Mouse (Mus musculus) midbrain, embryonic 12.5 days (tissue): ENCODE data around the gene Cd300lg. TPM values are rescaled to one million over a fixed set of nuclear protein-coding genes. Genes with fewer than 3 reads are reported as not detected.

Experiments
- ATAC-seq: fragments of 200-750 bp; cut with Nextera tagmentation; 2 replicates; pipeline ENCODE4 v1.8.0; 2017; ENCODE audit warnings: low read depth, moderate TSS enrichment, moderate library complexity; ENCODE audit not compliant: low FRiP score
- H3K27ac ChIP-seq: fragments of 300-500 bp; sonication (generic); replicated peaks from 2 replicates; pipeline ENCODE4 v1.5.1; 2016; ENCODE audit warnings: mild to moderate bottlenecking
- H3K27me3 ChIP-seq: fragments of 300-500 bp; sonication (generic); 2 replicates; pipeline ENCODE4 v1.6.1; 2016; ENCODE audit warnings: mild to moderate bottlenecking
- H3K36me3 ChIP-seq: fragments of 300-500 bp; sonication (generic); 2 replicates; pipeline ENCODE4 v1.6.1; 2016
- H3K4me1 ChIP-seq: fragments of 300-500 bp; sonication (generic); 2 replicates; pipeline ENCODE4 v1.6.1; 2016
- H3K4me2 ChIP-seq: fragments of 300-500 bp; sonication (generic); replicated peaks from 2 replicates; pipeline ENCODE4 v1.6.1; 2016; ENCODE audit warnings: mild to moderate bottlenecking, moderate library complexity
- H3K4me3 ChIP-seq: fragments of 300-500 bp; sonication (generic); 2 replicates; pipeline ENCODE4 v1.5.1; 2016; ENCODE audit warnings: mild to moderate bottlenecking
- H3K9ac ChIP-seq: fragments of 300-500 bp; sonication (generic); replicated peaks from 2 replicates; pipeline ENCODE4 v1.6.1; 2016; ENCODE audit warnings: mild to moderate bottlenecking, moderate library complexity
- H3K9me3 ChIP-seq: fragments of 300-500 bp; sonication (generic); 2 replicates; pipeline ENCODE4 v1.6.1; 2016; ENCODE audit warnings: mild to moderate bottlenecking
- WGBS: fragments of 180-500 bp; shearing (Covaris S2); methylation state at CpG from one replicate; pipeline ENCODE4 v1.1.7; 2016; 5-methylcytosine and 5-hydroxymethylcytosine counted together
- polyA plus RNA-seq: library from polyadenylated mRNA; unstranded; fragments of >200 nt; fragmentation: Nextera tagmentation; extraction: Ambion mirVana; gene quantifications from 2 replicates; pipeline ENCODE4 v1.2.1, GENCODE M21; 2016

The Cd300lg gene
- polyA plus RNA-seq, 1 experiment from 2014 or later, result 0.19 TPM

DNA sequence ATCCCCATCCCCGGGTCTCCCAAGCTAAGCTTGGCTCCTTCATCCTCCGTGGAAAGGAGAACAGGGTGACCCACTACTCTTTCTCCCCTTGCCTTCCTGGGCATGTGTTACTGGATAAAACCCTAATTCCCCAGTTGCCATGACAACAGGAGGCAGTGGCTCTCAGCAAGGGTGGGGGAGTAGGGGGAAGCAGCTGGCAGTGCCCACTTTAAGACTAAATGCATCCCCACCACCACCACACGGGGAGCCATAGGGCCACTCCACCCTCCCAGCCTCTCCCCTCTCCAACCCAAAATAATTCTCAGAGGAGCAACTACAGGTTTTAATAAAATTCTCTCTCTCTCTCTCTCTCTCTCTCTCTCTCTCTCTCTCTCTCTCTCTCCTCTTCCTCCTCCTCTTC is 45.0 kb downstream of the Cd300lg start:
- Histone ChIP-seq H3K4me1 (peaks cover 58% of the 10 kb centered on the region), H3K27me3 (peaks cover 3% of the 10 kb centered on the region; the same call in 1 of the 2 replicates), H3K9ac (peak overlapping the region; percentile 79), H3K36me3 (peaks cover 7% of the 10 kb centered on the region; the same call in 1 of the 2 replicates), H3K4me3 (peak overlapping the region; percentile 63), H3K4me2 (peak overlapping the region; percentile 83), H3K27ac (peak overlapping the region; percentile 96), H3K9me3 (no peaks in the 10 kb centered on the region)
- ATAC-seq, result no peak
- 10% methylated on average over 3 of the region's 3 CpGs for WGBS

- Histone ChIP-seq H3K4me2 (peak overlapping the region; percentile 83), H3K4me3 (peak overlapping the region; percentile 63), H3K27ac (peak overlapping the region; percentile 96), H3K9me3 (no peaks in the 10 kb centered on the region), H3K27me3 (peaks cover 7% of the 10 kb centered on the region; the same call in 1 of the 2 replicates), H3K36me3 (peaks cover 7% of the 10 kb centered on the region; the same call in 1 of the 2 replicates), H3K9ac (peak overlapping the region; percentile 79), H3K4me1 (peaks cover 49% of the 10 kb centered on the region)
- ATAC-seq, result peak; percentile 78
- WGBS, result under 1% methylated on average over 39 of the region's 39 CpGs
These were observed 45.9 kb downstream of the Cd300lg start for GRCm38 (mm10) chr11:102087081-102087751.

GRCm38 (mm10) chr11:102087931-102088898 is 46.9 kb downstream of the Cd300lg start, which contains the start of gene Mpp2:
Mpp2 (minus strand) TSS chr11:102088515.
- H3K27ac ChIP-seq, result peak within 1 kb of the TSS; percentile 96
- H3K4me1 ChIP-seq, result peaks cover 39% of the 10 kb centered on the region
- peak; percentile 61 for ATAC-seq
- H3K9me3 ChIP-seq, result no peaks in the 10 kb centered on the region
- H3K27me3 ChIP-seq, result peaks cover 7% of the 10 kb centered on the region; the same call in 1 of the 2 replicates
- peak within 1 kb of the TSS; percentile 63 for H3K4me3 ChIP-seq
- H3K4me2 ChIP-seq, result peak within 1 kb of the TSS; percentile 83
- peak within 1 kb of the TSS; percentile 79 for H3K9ac ChIP-seq
- peaks cover 7% of the 10 kb centered on the region; the same call in 1 of the 2 replicates for H3K36me3 ChIP-seq
- WGBS, result under 1% methylated on average over 48 of the region's 49 CpGs

GRCm38 (mm10) chr11:102089088-102089808 is 47.9 kb downstream of the Cd300lg start:
- 1% methylated on average over 20 of the region's 20 CpGs for WGBS
- peak overlapping the region; percentile 96 for H3K27ac ChIP-seq
- peaks cover 7% of the 10 kb centered on the region; the same call in 1 of the 2 replicates for H3K27me3 ChIP-seq
- peak; percentile 35 for ATAC-seq
- peaks cover 5% of the 10 kb centered on the region; the same call in 1 of the 2 replicates for H3K36me3 ChIP-seq
- H3K4me2 ChIP-seq, result peak overlapping the region; percentile 83
- no peaks in the 10 kb centered on the region for H3K9me3 ChIP-seq
- peaks cover 36% of the 10 kb centered on the region for H3K4me1 ChIP-seq
- peak overlapping the region; percentile 63 for H3K4me3 ChIP-seq
- peak overlapping the region; percentile 79 for H3K9ac ChIP-seq

DNA sequence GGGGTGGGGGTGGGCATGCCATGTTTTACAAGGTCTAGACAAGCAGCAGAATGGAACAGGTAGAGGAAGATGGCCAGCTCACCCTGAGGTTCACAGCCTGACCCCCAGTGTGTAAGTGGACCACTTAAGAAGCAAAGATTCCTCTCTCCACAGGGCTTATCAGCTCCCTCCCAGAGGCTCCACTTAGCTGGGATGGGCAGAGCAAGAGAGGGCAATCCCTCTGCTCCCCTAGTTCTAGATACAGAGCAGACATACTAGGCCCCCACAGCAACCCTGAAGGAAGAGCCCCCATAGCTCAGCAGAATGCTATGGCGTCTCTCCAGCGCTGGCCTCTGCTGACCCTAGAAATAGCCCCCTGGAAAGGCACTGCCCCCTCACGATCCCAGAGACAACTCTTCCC is 54.4 kb downstream of the Cd300lg start:
- no peaks in the 10 kb centered on the region for H3K36me3 ChIP-seq
- no peak overlapping the region for H3K4me3 ChIP-seq
- H3K27ac ChIP-seq, result no peak overlapping the region
- no peak for ATAC-seq
- no peak overlapping the region for H3K4me2 ChIP-seq
- 74% methylated on average over 3 of the region's 3 CpGs for WGBS
- peaks cover 24% of the 10 kb centered on the region for H3K27me3 ChIP-seq
- no peak overlapping the region for H3K9ac ChIP-seq
- no peaks in the 10 kb centered on the region for H3K9me3 ChIP-seq
- peaks cover 13% of the 10 kb centered on the region for H3K4me1 ChIP-seq

DNA sequence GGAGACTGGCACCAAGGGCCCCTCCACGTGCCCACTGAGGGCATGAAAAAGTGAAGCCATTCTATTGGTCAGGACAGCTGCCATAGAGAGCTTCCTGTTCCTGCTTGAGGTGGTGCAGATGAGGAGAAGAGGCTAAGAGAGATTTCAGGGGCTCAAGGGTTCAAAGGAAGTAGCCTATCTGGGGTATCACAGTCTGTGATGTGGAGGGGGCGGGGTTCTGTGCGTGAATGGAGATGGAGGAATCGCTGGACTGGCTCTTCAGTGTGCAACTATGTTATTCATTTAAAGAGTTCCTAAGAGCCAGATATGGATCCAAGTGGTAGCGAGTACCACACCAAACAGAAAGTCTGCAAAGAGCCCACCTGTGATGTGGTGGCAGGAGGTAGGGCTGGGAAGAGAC is 55.1 kb downstream of the Cd300lg start:
- Histone ChIP-seq H3K9ac (no peak overlapping the region), H3K9me3 (no peaks in the 10 kb centered on the region), H3K27me3 (peaks cover 32% of the 10 kb centered on the region), H3K27ac (no peak overlapping the region), H3K4me2 (peak overlapping the region; percentile 51), H3K4me1 (peaks cover 13% of the 10 kb centered on the region), H3K4me3 (peak overlapping the region; percentile 19; the same call in 1 of the 2 replicates), H3K36me3 (no peaks in the 10 kb centered on the region)
- no peak for ATAC-seq
- 73% methylated on average over 5 of the region's 5 CpGs for WGBS

GRCm38 (mm10) chr11:102096887-102097391 is 55.6 kb downstream of the Cd300lg start:
- Histone ChIP-seq H3K4me2 (peak overlapping the region; percentile 51), H3K4me1 (peaks cover 13% of the 10 kb centered on the region), H3K4me3 (peak overlapping the region; percentile 19; the same call in 1 of the 2 replicates), H3K27ac (no peak overlapping the region), H3K9ac (no peak overlapping the region), H3K36me3 (no peaks in the 10 kb centered on the region), H3K27me3 (peaks cover 32% of the 10 kb centered on the region), H3K9me3 (no peaks in the 10 kb centered on the region)
- WGBS, result 10% methylated on average over 18 of the region's 18 CpGs
- peak; percentile 91 for ATAC-seq

DNA sequence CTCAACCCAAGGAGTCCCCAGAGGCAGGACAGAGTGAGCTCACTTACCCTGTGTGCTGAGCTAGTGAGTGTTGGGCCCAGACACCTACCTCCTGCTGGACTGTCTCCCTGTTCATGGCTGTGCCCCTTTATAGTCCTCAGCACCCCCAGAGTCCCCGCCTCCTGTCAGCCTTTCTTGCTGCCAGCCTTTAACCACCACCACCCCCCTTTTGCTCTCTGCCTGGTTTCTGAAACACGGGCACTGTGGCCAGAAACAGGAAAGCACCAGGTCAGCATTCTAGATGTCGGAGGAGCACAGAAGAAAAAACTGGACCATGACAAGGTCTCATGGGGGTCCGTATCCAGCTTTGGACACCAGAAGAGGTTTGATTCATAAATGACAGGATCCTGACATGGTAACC is 59.9 kb downstream of the Cd300lg start, which contains the start of gene Ppy:
TSS of gene Ppy (minus strand) at position 101 of the 400 bp plus-strand sequence.
- H3K27me3 ChIP-seq, result peaks cover 69% of the 10 kb centered on the region

GRCm38 (mm10) chr11:102102485-102103258 is 61.4 kb downstream of the Cd300lg start:
- Histone ChIP-seq H3K4me3 (no peak overlapping the region), H3K27ac (no peak overlapping the region), H3K27me3 (peaks cover 84% of the 10 kb centered on the region), H3K4me2 (no peak overlapping the region), H3K9me3 (no peaks in the 10 kb centered on the region), H3K9ac (no peak overlapping the region), H3K4me1 (peaks cover 3% of the 10 kb centered on the region; the same call in 1 of the 2 replicates), H3K36me3 (no peaks in the 10 kb centered on the region)
- no peak for ATAC-seq
- 19% methylated on average over 17 of the region's 17 CpGs for WGBS

More for the DNA sequence above, 59.9 kb downstream of the Cd300lg start, which contains the start of gene Ppy:
- WGBS, result 77% methylated on average over 4 of the region's 4 CpGs
- no peak within 1 kb of the TSS for H3K27ac ChIP-seq
- no peak within 1 kb of the TSS for H3K4me3 ChIP-seq
- H3K4me2 ChIP-seq, result no peak within 1 kb of the TSS
- 0 out of 2 replicates have a peak within 1 kb of the TSS, but pooled peaks have one; percentile 12 for H3K9ac ChIP-seq
- ATAC-seq, result no peak
- peaks cover 13% of the 10 kb centered on the region for H3K4me1 ChIP-seq
- H3K36me3 ChIP-seq, result no peaks in the 10 kb centered on the region
- no peaks in the 10 kb centered on the region for H3K9me3 ChIP-seq
